Mouse (Mus musculus): Measurements from ENCODE around the gene Dhh.

Gene Dhh

DNA sequence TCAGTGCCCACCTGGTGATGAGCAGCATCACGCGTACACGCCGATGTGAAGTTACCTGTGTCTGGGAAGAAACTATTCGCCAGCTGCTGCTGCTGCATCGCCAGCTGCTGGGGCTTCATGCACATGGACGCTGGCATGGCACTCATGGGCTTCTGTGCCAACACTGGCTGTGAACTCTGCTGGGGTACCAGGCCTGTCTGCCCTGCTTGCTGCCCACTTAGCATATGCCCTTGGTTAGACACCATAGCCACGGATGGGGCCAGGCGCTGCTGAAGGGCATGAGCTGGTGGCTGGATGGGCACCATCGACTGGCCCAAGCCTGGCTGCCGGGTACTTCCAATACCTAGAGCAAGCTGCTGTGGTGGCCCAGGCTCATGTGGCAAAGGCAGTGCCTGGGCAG, 49.2 kb downstream of the Dhh start:
- no peak for DNase-seq

DNA sequence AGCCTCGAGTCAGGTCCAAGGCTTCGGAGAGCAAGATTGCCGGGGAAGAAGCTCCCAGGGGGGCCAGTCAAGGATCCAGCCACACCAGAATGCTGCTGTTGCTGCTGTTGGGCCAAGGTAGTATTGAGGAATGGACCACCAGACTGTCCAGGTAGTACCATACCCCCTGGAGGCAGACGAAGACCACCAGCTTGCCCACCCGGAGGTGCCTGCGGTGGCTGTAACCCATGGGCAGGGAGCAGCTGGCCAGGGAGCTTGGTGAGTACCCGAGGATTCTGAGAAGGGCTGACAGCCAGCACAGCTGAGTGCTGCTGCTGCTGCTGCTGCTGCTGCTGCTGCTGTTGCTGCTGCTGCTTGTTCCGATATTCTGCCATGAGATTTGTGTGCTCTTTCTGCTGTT, 52.2 kb downstream of the Dhh start:
- no peak for DNase-seq

- no peak for DNase-seq
These were observed 53.2 kb downstream of the Dhh start for GRCm38 (mm10) chr15:98845149-98845548.

DNA sequence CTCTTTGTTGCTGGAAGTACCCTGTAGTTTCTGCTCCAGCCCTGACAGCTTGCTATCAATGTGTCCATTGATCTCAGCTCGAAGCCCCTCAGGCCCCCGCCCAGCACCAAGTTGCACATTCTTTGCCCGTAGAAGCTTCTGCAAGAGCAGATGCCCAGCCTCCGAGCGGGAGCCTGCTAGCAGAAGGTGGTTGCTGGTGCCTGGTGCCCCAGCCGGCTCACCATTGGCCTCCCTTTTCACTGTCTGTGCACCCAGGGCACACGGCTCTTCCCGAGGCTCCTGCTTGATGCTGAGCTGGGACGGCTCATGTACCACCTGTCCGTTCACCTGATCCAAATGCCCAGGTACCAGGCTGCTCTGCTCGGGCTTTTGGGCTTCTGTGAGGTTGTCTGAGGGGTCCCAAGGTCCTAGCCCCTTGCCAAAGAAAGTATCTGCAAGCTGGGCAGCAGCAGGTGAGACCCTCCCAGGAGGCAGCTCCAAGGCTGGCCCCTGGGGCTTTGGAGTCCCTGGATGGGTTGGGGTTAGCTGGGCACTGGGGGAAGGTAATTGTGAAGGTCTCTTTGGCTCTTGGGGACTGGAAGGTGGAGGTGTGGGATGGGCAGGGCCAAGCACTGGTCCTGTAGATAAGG, 54.6 kb downstream of the Dhh start:
- no peak for DNase-seq
